Mouse (Mus musculus): Measurements from ENCODE around the gene Brap.
"Not testable (repeated sequence)": the region's sequence is repeated elsewhere in the genome, so short reads cannot be mapped to it uniquely, and the experiment has no call there.

Brap gene

DNA sequence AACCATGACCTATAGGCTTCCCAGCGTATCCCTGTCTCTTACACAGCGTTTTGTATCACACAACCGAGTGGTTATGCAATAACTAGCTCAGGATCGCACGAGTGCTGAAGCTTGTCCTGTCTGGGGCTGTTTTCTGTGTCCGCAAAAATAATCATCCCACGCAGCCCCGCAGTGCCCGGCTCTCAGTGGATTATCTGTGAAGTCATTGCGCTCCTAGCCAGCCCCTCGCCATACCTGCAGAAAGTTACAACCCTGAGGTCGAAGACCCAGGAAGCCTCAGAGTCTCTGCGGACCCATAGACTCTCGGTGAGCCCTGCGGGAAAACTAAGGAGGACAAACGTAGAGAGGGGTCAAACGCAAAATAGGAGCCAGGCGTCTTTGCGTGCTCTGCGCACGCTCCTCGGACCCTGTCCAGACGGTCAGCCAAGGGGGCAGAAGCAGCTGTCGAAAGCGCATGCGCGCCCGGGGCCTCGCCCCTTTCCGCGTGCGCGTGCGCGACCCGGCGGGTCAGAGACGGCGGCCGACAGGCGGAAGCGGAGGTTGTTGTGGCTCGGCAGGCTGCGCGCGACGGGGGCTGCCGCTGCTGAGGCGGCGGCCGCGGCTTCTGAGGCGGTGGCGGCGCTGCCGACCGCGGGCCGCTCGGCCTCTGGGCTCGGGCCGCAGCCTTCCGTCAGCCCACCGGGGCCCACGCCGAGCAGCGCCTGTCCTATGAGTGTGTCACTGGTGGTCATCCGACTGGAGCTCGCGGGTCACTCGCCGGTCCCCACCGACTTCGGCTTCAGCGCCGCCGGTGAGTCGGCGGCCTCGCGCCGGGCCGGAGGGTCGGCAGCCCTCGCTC lies at the start of gene Brap, which contains the start of gene Acad10:
Gene Brap (plus strand): TSS at position 505 of the 838 bp plus-strand sequence.
Gene Acad10 (minus strand): TSS at position 456 of the 838 bp plus-strand sequence.
- CTCF ChIA-PET: no interaction called here

DNA sequence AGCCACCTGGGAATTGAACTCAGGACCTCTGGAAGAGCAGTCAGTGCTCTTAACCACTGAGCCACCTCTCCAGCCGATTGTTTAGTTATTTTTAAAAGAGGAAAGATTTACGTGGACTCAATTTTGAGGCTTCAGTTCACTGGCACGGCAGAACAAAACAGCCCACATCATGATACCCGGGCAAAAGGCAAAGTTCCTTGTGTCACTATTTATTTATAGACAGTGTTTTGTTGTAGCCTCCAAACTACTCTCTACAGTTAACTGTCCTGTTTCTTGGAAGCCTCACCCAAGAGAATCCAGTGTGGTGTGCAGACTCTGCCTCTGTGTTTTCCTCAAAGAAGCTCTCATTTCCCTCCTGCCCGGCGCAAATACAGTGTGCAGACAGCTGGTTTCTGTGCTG lies 48.3 kb upstream of the Brap start:
- CTCF ChIA-PET: no interaction called here

DNA sequence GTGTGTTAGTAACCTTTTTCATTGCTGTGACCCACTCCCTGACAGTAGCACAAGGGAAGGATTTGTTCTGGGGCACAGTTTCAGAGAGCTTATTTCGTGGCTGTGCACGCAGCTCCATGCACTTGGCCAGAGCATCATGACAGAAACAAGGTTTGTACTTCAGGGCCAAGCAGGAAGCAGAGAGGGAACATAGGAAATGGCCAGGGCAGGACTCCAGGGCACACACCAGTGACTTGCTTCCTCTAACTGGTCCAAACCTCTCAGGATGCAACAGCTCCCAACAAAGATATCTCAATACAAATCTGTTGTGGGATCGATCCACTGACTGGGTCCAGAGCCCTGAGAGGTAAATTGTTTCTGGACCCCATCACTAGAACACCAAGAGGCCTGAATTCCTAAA lies 45.4 kb upstream of the Brap start:
- CTCF ChIA-PET: not testable (repeated sequence)

DNA sequence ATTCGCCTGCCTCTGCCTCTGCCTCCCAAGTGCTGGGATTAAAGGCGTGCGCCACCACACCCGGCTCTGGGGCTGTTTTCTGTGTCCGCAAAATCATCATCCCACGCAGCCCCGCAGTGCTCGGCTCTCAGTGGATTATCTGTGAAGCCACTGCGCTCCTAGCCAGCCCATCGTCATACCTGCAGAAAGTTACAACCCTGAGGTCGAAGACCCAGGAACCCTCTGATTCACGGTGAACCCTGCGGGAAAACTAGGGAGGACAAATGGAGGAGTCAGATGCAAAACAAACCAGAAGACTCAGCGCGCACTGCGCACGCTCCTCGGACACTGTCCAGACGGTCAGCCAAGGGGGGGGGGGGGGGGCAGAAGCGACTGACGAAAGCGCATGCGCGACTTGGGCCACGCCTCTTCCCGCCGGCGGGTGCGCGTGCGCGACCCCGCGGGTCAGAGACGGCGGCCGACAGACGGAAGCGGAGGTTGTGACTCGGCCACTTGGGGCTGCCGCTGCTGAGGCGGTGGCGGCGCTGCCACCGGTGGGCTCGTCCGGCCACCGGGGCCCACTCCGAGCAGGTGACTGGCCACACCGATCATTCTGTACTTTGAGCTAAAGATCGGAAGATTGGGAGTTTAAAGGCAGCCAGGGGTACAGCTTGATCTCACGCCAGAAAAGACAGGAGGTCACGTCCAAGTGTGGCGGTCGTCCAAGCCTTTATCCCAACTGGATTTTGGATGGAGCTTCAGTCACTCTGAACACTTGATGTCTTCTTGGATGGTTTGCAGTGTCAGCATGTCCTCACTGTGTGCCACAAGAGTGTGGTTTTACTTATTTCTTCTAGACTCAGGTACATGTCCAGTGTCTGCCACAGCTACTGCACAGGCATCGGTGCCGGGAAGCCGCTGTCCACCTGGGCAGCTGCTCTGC lies 41.5 kb upstream of the Brap start, which contains the start of gene Acad12:
Gene Acad12 (minus strand): TSS at position 347 of the 922 bp plus-strand sequence.
- CTCF ChIA-PET: interaction anchor here (0.7 kb wide), 1 partner anchor 85 kb away, joined by 3 read pairs; no protein-coding TSS in a partner anchor

DNA sequence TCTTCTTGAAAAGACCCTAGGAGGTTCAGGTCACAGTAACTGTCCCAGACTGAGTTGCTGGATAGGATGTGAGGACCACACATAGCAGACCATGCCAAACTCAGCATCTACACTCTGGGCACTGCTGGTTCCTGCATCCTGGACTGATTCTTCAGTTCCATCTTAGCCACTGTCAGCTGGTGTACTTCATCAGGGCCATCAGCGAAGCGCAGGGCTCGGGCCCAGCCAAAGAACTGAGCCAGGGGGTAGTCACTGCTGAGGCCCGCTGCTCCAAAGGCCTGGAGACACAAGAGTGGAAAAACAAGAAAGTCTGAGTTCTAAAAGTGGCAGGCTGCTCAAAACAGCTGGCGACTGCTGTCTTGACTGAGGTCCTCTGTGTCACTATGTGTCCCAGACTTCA lies 39.3 kb upstream of the Brap start:
- CTCF ChIA-PET: interaction anchor here (0.6 to 1.2 kb wide), 2 partner anchors 34 to 219 kb away, joined by 3 read pairs; no protein-coding TSS in a partner anchor

DNA sequence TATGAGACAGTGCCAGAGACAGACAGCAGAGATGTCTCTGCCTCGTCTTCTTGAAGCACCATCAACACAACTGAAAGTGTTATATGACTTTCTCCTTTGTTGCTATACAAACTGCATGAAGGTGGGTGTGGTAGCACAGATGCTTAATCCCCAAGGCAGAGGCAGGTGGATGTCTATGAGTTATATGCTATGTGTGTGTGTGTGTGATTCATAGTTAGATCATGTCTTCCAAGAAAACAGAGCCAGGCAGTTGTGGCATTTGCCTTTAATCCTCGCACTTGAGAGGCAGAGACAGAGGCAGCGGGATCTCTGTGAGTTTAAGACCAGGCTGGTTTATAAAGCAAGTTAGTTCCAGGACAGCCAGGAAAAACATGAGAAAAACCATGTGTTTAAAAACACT lies 37.1 kb upstream of the Brap start:
- CTCF ChIA-PET: no interaction called here

DNA sequence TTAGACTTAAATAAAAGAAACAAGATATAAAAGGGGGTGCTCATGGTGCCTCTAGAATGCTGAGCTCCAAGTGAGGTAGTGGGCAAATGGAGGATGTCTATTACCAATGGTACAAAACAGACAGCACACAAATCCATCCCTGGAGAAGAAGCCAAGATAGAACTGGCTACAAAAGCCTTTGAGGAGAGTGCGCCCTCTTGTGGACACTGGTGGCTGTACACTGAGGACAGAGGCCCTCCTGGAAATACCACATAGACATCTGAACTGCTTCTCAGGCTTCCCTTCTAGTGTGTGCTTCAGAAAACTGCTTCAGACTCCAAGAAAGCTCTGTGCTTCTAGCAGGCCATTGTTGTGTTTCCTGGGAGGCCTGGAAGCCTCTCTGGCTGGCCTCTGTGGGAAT lies 32.5 kb upstream of the Brap start:
- CTCF ChIA-PET: interaction anchor here (0.6 kb wide), 2 partner anchors 240 to 985 kb away, joined by 4 read pairs; no protein-coding TSS in a partner anchor

DNA sequence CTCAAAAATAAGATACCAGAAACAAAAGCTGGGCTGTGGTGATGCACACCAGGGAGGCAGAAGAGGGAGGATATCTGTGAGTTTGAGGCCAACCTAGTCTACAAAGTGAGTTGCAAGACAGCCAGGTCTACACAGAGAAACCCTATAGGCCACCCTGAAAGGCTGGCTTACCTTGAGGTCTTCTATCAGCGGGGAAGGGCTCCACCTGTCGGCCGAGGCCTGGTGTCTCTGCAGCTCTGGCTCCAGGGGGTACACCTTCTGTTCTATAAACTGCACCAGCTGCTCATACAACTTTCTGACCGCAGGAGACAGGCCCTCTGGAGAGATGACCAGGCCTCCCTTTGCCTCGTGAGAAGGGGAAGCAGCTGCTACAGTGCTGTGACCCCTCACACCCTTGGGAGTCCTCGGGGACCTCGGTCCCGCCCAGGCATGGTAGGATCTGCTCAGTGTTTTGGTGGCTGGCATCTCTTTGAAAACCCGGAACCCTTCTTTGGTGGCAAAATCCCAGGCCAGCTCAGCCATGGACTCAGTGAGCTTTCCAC lies 29.2 kb upstream of the Brap start:
- CTCF ChIA-PET: not testable (repeated sequence)

DNA sequence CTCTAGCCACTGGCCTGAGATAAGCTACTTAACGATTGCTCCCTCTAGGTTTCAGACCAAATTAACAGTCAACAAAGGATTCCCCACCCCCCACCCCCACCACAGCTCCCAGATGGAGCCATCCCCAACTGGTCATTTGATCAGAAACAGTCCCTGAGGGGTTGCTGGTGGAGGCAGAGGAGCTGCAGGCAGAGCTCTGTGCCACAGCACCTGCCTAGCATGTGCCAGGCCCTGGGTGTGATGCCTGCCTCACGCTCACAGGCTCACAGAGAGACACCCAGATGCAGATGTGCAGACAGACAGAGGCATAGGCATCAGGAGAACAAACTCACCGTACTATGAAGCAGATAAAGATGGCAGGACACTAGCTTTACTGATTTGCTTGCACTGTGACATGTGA lies 27.6 kb upstream of the Brap start:
- CTCF ChIA-PET: no interaction called here

DNA sequence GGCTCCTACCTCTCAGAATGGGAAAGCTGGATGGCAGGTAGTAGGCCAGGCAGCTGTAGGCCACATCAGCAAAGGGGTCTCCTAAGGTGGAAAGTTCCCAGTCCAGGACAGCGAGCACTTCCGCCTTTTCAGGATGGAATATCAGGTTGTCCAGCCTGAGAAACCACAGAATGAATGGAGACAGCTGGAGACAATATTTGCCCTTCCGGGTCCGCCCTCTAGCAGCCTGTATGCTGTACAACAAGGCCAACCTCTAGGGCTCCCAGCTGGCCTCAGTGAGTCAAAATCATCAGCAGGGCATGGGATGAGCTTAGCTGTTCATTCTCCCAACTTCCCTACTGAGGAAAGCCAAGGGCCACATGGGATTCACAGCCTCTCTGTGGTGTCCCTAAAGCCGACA lies 25.7 kb upstream of the Brap start:
- CTCF ChIA-PET: no interaction called here

DNA sequence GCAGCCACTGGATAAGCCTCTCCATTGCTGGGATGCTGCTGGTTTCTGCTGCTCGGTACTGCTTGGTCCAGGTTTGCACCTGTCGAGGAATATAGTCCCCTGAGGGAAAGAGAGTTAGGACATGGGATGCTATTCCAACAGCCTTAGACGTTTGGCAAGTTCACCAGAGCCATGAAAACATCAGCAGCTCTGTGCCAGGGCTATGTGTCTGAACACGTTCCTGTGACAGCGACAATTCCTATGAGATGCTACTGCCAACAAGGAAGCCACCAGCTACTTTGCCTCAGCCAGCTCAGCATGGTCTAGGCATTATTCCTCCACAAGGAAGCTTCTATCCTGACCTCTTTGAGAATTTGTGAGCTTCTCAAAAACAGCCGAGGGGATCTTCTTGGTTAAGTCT lies 23.1 kb upstream of the Brap start:
- CTCF ChIA-PET: interaction anchor here (0.6 kb wide), 1 partner anchor 61 kb away, joined by 4 read pairs; no protein-coding TSS in a partner anchor

DNA sequence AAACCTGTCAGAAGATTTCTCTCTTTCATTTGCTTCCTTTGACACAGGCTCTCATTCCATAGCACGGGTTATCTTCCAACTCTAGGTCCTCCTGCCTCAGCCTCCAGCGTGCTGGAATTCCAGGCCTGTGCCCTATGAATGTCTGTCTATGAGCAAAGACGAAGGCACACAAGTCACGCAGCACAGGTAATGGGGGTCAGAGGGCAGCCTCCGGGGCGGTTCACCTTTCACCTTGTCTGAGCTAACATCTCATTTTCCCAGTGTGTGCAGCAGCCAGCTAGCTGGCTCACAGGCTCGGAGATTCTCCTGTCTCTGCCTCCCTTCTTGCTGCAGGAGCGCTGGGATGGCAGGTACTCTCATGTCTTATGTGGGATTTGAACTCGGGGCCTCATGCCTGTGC lies 20.8 kb upstream of the Brap start:
- CTCF ChIA-PET: no interaction called here

DNA sequence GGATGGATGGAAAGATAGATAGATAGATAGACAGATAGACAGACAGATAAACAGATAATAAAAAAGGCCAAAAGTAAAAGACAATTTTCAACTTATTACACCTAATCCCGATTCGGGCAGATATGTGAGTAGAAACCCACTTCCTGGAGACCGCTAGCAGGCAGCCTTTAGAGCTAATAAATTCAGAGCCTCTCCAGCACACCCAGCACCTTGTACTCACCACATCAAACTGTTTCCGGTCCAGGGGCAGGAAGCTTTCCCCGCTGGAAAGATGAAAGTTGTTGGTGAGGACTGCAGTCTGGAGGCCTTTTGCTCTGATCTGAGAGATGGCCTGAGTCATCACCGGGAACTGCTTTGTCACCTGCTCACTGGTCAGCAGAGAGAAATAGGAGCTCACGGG lies 11.2 kb upstream of the Brap start:
- CTCF ChIA-PET: interaction anchor here (0.6 to 0.9 kb wide), 2 partner anchors 20 to 583 kb away, joined by 3 to 5 read pairs; no protein-coding TSS in a partner anchor

DNA sequence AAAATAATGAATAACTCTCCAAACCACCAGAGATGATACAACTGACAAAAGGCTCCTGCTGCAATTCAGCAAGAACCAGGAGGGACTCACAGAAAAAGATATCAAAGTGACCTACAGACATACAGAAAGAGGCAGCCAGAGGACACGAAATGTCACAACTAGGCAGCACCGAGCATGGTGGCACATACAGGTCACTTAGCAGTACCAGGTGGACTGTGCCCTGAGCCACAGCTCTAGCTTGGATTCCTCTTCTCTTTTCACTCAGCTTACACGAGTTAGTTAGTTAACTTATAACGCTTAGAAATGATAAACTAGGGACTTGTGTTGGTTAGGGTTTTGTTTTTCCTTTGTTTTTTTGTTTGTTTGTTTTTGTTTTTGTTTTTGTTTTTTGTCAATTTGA lies 5.8 kb upstream of the Brap start:
- CTCF ChIA-PET: interaction anchor here (0.9 kb wide), 1 partner anchor 33 kb away, joined by 3 read pairs; no protein-coding TSS in a partner anchor

DNA sequence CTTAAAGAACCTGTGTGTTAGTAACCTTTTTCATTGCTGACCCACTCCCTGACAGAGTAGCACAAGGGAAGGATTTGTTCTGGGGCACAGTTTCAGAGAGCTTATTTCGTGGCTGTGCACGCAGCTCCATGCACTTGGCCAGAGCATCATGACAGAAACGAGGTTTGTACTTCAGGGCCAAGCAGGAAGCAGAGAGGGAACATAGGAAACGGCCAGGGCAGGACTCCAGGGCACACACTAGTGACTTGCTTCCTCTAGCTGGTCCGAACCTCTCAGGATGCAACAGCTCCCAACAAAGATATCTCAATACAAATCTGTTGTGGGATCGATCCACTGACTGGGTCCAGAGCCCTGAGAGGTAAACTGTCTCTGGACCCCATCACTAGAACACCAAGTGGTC lies 3.5 kb upstream of the Brap start:
- CTCF ChIA-PET: not testable (repeated sequence)

DNA sequence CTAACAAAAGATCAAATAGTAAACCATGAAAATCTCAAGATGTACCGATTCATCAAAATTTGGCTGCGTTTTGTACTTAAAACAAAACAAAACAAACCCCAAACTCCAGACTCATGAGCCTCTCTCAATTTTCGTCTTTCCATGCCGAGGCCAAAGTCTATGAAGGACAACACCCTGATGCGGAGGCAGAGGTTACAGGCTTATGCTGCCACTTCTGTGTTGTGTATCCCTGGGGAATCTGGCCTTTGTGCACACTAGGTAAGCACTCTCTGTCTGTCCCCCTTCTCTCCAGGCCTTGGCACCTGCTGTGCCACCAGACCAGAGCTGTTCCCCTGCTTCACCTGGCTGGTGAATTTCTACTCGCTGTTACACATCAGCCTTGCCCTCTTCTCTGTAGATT lies 2.7 kb upstream of the Brap start:
- CTCF ChIA-PET: interaction anchor here (0.7 kb wide), 1 partner anchor 175 kb away, joined by 6 read pairs; no protein-coding TSS in a partner anchor

DNA sequence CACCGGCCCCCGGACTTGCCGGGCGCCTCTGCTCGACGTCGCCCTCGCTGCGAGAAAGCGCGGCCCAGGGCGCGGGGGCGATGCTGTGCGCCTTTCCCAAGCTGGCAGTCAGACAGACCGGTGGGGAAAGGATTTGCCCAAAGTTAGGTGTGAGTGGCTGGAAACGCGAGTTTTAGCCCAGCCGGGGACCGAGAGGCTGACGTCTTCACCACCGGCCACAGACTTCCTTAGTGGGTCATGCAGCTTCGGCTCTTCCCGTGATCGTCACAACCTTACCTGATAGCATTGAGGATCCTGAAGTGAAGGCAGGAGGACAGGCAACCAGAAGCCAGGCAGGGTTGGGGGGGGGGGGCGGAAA lies 513 bp downstream of the Brap start:
- CTCF ChIA-PET: no interaction called here

DNA sequence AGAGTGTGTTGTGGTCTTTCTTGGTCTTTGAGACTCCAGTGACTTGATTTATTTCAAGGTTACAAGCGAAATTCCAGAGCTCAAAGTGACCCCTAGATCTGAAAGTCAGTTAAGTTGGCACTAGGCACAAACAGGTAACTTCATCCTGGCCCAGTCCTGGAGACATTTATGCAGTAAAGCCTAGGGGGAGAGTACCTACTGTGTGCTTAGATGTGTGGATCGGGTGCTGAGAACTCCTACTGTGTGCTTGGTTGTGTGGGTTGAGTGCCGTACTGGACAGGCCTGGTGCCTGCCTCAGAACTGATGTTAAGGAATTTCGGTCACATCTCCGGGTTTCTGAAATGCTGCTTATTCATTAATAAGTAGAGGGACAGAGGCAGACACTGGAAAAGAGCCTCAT lies 1.1 kb downstream of the Brap start:
- CTCF ChIA-PET: no interaction called here

DNA sequence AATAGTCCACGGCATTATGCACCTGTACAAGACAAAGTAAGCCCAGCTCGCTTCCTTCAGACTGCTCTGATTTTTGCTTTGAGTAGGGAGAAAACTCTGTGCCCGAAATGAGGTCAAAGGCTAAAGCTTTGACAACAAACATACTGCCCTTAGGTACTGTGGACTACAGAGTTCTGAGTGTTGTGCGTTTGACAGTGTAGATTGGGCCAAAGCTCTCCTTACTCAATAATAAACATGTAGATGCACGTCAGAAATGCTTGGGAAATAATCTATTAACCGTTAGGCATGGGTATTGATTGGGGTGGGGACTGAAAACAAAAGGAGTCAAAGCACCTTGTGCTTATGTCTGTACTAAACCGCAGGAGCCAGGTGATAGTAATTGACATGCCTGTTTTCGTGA lies 3.1 kb downstream of the Brap start:
- CTCF ChIA-PET: interaction anchor here (0.6 kb wide), 2 partner anchors 38 to 1345 kb away, joined by 3 to 8 read pairs; no protein-coding TSS in a partner anchor

DNA sequence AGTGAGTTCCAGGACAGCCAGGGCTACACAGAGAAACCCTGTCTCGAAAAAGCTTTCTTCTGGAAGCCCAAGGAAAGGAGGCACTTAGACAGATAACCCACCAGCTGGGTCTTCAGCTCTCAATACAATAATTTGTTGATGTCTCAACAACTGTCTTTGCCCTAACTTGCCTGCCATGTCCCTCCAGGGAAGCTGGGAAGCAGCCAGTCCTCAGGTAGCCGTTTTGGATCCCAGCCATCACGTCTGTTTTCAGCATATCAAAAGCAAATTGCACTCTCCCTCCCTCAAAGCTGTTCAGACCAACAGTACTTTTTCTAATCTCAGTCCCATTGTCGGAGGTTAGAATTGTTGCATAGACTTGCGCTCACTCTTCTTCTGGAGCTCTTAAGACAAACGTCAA lies 3.7 kb downstream of the Brap start:
- CTCF ChIA-PET: no interaction called here

DNA sequence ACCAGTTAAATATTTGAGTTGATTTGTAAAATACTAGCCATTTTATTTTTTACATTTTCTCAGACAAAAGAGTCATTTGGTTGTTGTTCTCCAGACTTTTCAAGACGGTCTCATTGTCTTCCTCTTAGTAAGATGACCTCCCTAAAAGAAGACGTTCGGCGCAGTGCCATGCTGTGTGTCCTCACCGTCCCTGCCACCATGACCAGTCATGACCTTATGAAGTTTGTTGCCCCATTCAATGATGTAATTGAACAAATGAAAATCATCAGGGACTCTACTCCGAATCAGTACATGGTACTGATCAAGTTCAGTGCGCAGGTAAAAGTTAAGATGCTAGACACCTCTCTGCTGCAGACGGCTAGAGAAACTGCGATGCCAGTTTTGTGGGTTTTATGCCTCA lies 4.6 kb downstream of the Brap start:
- CTCF ChIA-PET: no interaction called here

DNA sequence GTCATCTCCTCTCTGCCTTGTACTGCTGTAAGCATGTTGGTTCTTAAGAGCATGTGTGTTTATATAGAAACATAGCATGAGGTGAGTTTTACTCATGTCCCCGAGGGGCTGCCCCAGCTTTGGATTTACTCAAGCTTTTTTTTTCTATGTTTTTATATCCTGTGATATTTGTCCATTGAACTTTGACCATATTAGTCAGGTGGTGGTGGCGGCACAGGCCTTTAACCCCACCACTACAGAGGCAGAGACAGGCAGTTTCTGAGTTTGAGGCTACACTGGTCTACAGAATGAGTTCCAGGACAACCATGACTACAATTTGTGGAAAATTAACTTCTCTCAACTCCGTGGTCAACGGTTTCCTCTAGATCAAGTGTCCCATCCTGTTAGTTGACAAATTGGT lies 6.7 kb downstream of the Brap start:
- CTCF ChIA-PET: no interaction called here

Data from spleen, embryonic (tissue).